Mouse (Mus musculus) cerebellum, postnatal 10 days (tissue): ENCODE data around the gene Kin.
A peak's percentile ranks its signal among the peaks of the same experiment; 100 is the strongest.

ENCODE experiments used
- DNase-seq, 2 experiments: peaks; one replicate each; pipeline ENCODE4 v3.0.0; 2021; ENCODE audit warnings: mixed read lengths in 2 of 2

Gene Kin

GRCm38 (mm10) chr2:10118751-10119150, 38.4 kb downstream of the Kin start:
- no peak for DNase-seq

- peak; percentile 45 to 59 for DNase-seq
These were observed 38.9 kb downstream of the Kin start for GRCm38 (mm10) chr2:10119276-10119675.

- DNase-seq = no peak
These were observed 41.4 kb downstream of the Kin start for GRCm38 (mm10) chr2:10121826-10122225.

GRCm38 (mm10) chr2:10126122-10126521, 45.7 kb downstream of the Kin start:
- DNase-seq = no peak

- no peak for DNase-seq
These were observed 47.1 kb downstream of the Kin start for GRCm38 (mm10) chr2:10127471-10127870.

- DNase-seq = no peak
These were observed 48.2 kb downstream of the Kin start for GRCm38 (mm10) chr2:10128571-10128970.

GRCm38 (mm10) chr2:10130341-10130990, 50.1 kb downstream of the Kin start:
- DNase-seq = no peak

- no peak for DNase-seq
These were observed 50.9 kb downstream of the Kin start, which contains the start of gene Itih2 for GRCm38 (mm10) chr2:10131296-10131695. Gene Itih2 (minus strand): TSS chr2:10131396.

- no peak for DNase-seq
These were observed 51.7 kb downstream of the Kin start for GRCm38 (mm10) chr2:10132128-10132527.

- no peak for DNase-seq
These were observed 53.5 kb downstream of the Kin start for GRCm38 (mm10) chr2:10133941-10134340.

GRCm38 (mm10) chr2:10137320-10137719, 56.9 kb downstream of the Kin start:
- no peak for DNase-seq

- peak; percentile 53 to 70 for DNase-seq
These were observed 60.1 kb downstream of the Kin start for GRCm38 (mm10) chr2:10140456-10140855.
